Mouse (Mus musculus) neural tube, embryonic 12.5 days (tissue): ENCODE results near the gene Cox8b. TPM values are rescaled to one million over a fixed set of nuclear protein-coding genes. Genes with fewer than 3 reads are reported as not detected.

Experiments used
- ATAC-seq: fragments of 200-750 bp; cut with Nextera tagmentation; 2 replicates; pipeline ENCODE4 v1.8.0; 2017; ENCODE audit warnings: low read depth, mild to moderate bottlenecking, moderate TSS enrichment, moderate library complexity; ENCODE audit not compliant: low FRiP score
- H3K27ac ChIP-seq: fragments of 300-500 bp; sonication (generic); 2 replicates; pipeline ENCODE4 v1.5.1; 2016
- H3K27me3 ChIP-seq: fragments of 300-500 bp; sonication (generic); replicated peaks from 2 replicates; pipeline ENCODE4 v1.6.1; 2016; ENCODE audit warnings: mild to moderate bottlenecking
- H3K36me3 ChIP-seq: fragments of 300-500 bp; sonication (generic); 2 replicates; pipeline ENCODE4 v1.6.1; 2016; ENCODE audit warnings: mild to moderate bottlenecking
- H3K4me1 ChIP-seq: fragments of 300-500 bp; sonication (generic); 2 replicates; pipeline ENCODE4 v1.6.1; 2016
- H3K4me2 ChIP-seq: fragments of 300-500 bp; sonication (generic); replicated peaks from 2 replicates; pipeline ENCODE4 v1.6.1; 2016; ENCODE audit warnings: mild to moderate bottlenecking
- H3K4me3 ChIP-seq: fragments of 300-500 bp; sonication (generic); 2 replicates; pipeline ENCODE4 v1.5.1; 2016
- H3K9ac ChIP-seq: fragments of 300-500 bp; sonication (generic); 2 replicates; pipeline ENCODE4 v1.6.1; 2016; ENCODE audit warnings: mild to moderate bottlenecking
- H3K9me3 ChIP-seq: fragments of 300-500 bp; sonication (generic); 2 replicates; pipeline ENCODE4 v1.6.1; 2016; ENCODE audit warnings: mild to moderate bottlenecking
- WGBS: fragments of 180-500 bp; shearing (Covaris S2); methylation state at CpG from one replicate; pipeline ENCODE4 v1.1.7; 2016; 5-methylcytosine and 5-hydroxymethylcytosine counted together
- polyA plus RNA-seq: library from polyadenylated mRNA; unstranded; fragments of >200 nt; fragmentation: Nextera tagmentation; extraction: Ambion mirVana; gene quantifications from 2 replicates; pipeline ENCODE4 v1.2.1, GENCODE M21; 2016

Gene Cox8b
- polyA plus RNA-seq, 1 experiment from 2014 or later = 2.2 TPM

GRCm38 (mm10) chr7:140857550-140858505 lies 42.4 kb downstream of the Cox8b start, which contains the start of gene Bet1l:
Gene Bet1l, minus strand, starts transcription at chr7:140857577.
- H3K4me1 ChIP-seq = peaks cover 38% of the 10 kb centered on the region
- no peaks in the 10 kb centered on the region for H3K9me3 ChIP-seq
- peak within 1 kb of the TSS; percentile 69 for H3K27ac ChIP-seq
- peak within 1 kb of the TSS; percentile 97 for H3K4me2 ChIP-seq
- peak within 1 kb of the TSS; percentile 80 for H3K4me3 ChIP-seq
- 40% methylated on average over 40 of the region's 40 CpGs for WGBS
- ATAC-seq = peak; percentile 49
- peak within 1 kb of the TSS; percentile 94 for H3K9ac ChIP-seq
- peaks cover 60% of the 10 kb centered on the region for H3K36me3 ChIP-seq
- H3K27me3 ChIP-seq = no peaks in the 10 kb centered on the region

- peak; percentile 75 for ATAC-seq
- under 1% methylated on average over 50 of the region's 50 CpGs for WGBS
- Histone ChIP-seq H3K9ac (peak within 1 kb of the TSS; percentile 94), H3K9me3 (no peaks in the 10 kb centered on the region), H3K36me3 (peaks cover 60% of the 10 kb centered on the region), H3K27ac (peak within 1 kb of the TSS; percentile 69), H3K4me3 (peak within 1 kb of the TSS; percentile 80), H3K27me3 (no peaks in the 10 kb centered on the region), H3K4me2 (peak within 1 kb of the TSS; percentile 97), H3K4me1 (peaks cover 38% of the 10 kb centered on the region)
Measured at GRCm38 (mm10) chr7:140856785-140857549, 43.3 kb downstream of the Cox8b start, which contains the start of gene Ric8a. Gene Ric8a, plus strand, starts transcription at chr7:140856957.

- H3K9me3 ChIP-seq = no peaks in the 10 kb centered on the region
- peaks cover 58% of the 10 kb centered on the region for H3K36me3 ChIP-seq
- peak; percentile 84 for ATAC-seq
- H3K4me3 ChIP-seq = peak within 1 kb of the TSS; percentile 80
- peak within 1 kb of the TSS; percentile 69 for H3K27ac ChIP-seq
- H3K9ac ChIP-seq = peak within 1 kb of the TSS; percentile 94
- whole genome bisulfite sequencing = 1% methylated on average over 51 of the region's 51 CpGs
- peak within 1 kb of the TSS; percentile 97 for H3K4me2 ChIP-seq
- H3K27me3 ChIP-seq = no peaks in the 10 kb centered on the region
- H3K4me1 ChIP-seq = peaks cover 38% of the 10 kb centered on the region
Measured at GRCm38 (mm10) chr7:140855860-140856784, 44.1 kb downstream of the Cox8b start, which contains the start of gene Gm45785. Gene Gm45785, minus strand, starts transcription at chr7:140856331.

GRCm38 (mm10) chr7:140855181-140855580 lies 45.1 kb downstream of the Cox8b start:
- Histone ChIP-seq H3K27ac (no peak overlapping the region), H3K36me3 (peaks cover 50% of the 10 kb centered on the region), H3K27me3 (no peaks in the 10 kb centered on the region), H3K4me1 (peaks cover 37% of the 10 kb centered on the region), H3K4me2 (peak overlapping the region; percentile 97), H3K9me3 (no peaks in the 10 kb centered on the region), H3K9ac (peak overlapping the region; percentile 94), H3K4me3 (peak overlapping the region; percentile 80)
- 77% methylated on average over 9 of the region's 9 CpGs for WGBS
- no peak for ATAC-seq

GRCm38 (mm10) chr7:140854483-140854882 lies 45.8 kb downstream of the Cox8b start:
- ATAC-seq = no peak
- Histone ChIP-seq H3K27me3 (no peaks in the 10 kb centered on the region), H3K36me3 (peaks cover 43% of the 10 kb centered on the region), H3K27ac (no peak overlapping the region), H3K4me1 (peaks cover 30% of the 10 kb centered on the region), H3K9ac (no peak overlapping the region), H3K9me3 (no peaks in the 10 kb centered on the region), H3K4me2 (peak overlapping the region; percentile 97; the same call in 1 of the 2 replicates), H3K4me3 (no peak overlapping the region)
- WGBS = 93% methylated on average over 18 of the region's 18 CpGs

- H3K9me3 ChIP-seq = no peaks in the 10 kb centered on the region
- no peak overlapping the region for H3K4me2 ChIP-seq
- H3K4me3 ChIP-seq = no peak overlapping the region
- ATAC-seq = no peak
- H3K27ac ChIP-seq = no peak overlapping the region
- peaks cover 19% of the 10 kb centered on the region for H3K4me1 ChIP-seq
- no peaks in the 10 kb centered on the region for H3K27me3 ChIP-seq
- peaks cover 33% of the 10 kb centered on the region for H3K36me3 ChIP-seq
- 88% methylated on average over 9 of the region's 9 CpGs for WGBS
- H3K9ac ChIP-seq = no peak overlapping the region
Measured at GRCm38 (mm10) chr7:140853386-140853785, 46.9 kb downstream of the Cox8b start.

- 96% methylated on average over 4 of the region's 4 CpGs for WGBS
- peaks cover 33% of the 10 kb centered on the region for H3K36me3 ChIP-seq
- H3K4me3 ChIP-seq = no peak overlapping the region
- H3K4me1 ChIP-seq = peaks cover 11% of the 10 kb centered on the region
- H3K27ac ChIP-seq = no peak overlapping the region
- H3K27me3 ChIP-seq = no peaks in the 10 kb centered on the region
- H3K9me3 ChIP-seq = no peaks in the 10 kb centered on the region
- ATAC-seq = no peak
- no peak overlapping the region for H3K9ac ChIP-seq
- no peak overlapping the region for H3K4me2 ChIP-seq
Measured at GRCm38 (mm10) chr7:140851916-140852315, 48.3 kb downstream of the Cox8b start.

Other genes with a start within 250 kb of the Cox8b start
- not detected in 2 replicates for gene Olfr539, start 240.5 kb downstream of the Cox8b start, polyA plus RNA-seq
- not detected in 2 replicates for gene Olfr45, start 218.5 kb downstream of the Cox8b start, polyA plus RNA-seq
- gene Olfr541, start 203.2 kb downstream of the Cox8b start, polyA plus RNA-seq = not detected in 2 replicates
- gene Cyp2e1, start 136.7 kb downstream of the Cox8b start, polyA plus RNA-seq = not detected in 2 replicates
- gene Syce1, start 112.6 kb downstream of the Cox8b start, polyA plus RNA-seq = 0.23 and 0.30 TPM in 2 replicates
- 13.2 and 15.3 TPM in 2 replicates for gene Zfp941, start 78.3 kb downstream of the Cox8b start, polyA plus RNA-seq
- gene Urah, start 65.4 kb downstream of the Cox8b start, polyA plus RNA-seq = not detected in 2 replicates
- gene Scgb1c1, start 54.9 kb downstream of the Cox8b start, polyA plus RNA-seq = not detected in 2 replicates
- gene Odf3, start 52.6 kb downstream of the Cox8b start, polyA plus RNA-seq = not detected in 2 replicates
- gene Gm45785, start 44.1 kb downstream of the Cox8b start, polyA plus RNA-seq = not detected in 2 replicates
- gene Ric8a, start 43.5 kb downstream of the Cox8b start, polyA plus RNA-seq = 89.1 and 94.8 TPM in 2 replicates
- 30.3 and 34.2 TPM in 2 replicates for gene Bet1l, start 42.9 kb downstream of the Cox8b start, polyA plus RNA-seq
- 293 and 317 TPM in 2 replicates for gene Psmd13, start 18.5 kb downstream of the Cox8b start, polyA plus RNA-seq
- gene Sirt3, start 18.1 kb downstream of the Cox8b start, polyA plus RNA-seq = 32.4 and 33.1 TPM in 2 replicates
- 0.08 TPM in 1 of 2 replicates, not detected in the other for gene Nlrp6, start 20.5 kb upstream of the Cox8b start, polyA plus RNA-seq
- 11.2 and 12.2 TPM in 2 replicates for gene Pgghg, start 40.9 kb upstream of the Cox8b start, polyA plus RNA-seq
- 1.2 and 1.6 TPM in 2 replicates for gene Ifitm5, start 49.8 kb upstream of the Cox8b start, polyA plus RNA-seq
- 0.55 TPM in 1 of 2 replicates, not detected in the other for gene Gm45717, start 55.5 kb upstream of the Cox8b start, polyA plus RNA-seq
- 314 and 316 TPM in 2 replicates for gene Ifitm2, start 55.5 kb upstream of the Cox8b start, polyA plus RNA-seq
- 10.1 and 13.6 TPM in 2 replicates for gene Ifitm1, start 66.8 kb upstream of the Cox8b start, polyA plus RNA-seq
- 23.9 and 29.2 TPM in 2 replicates for gene Ifitm3, start 110.3 kb upstream of the Cox8b start, polyA plus RNA-seq
- gene Ifitm6, start 117.5 kb upstream of the Cox8b start, polyA plus RNA-seq = 0.42 and 0.54 TPM in 2 replicates
- not detected in 2 replicates for gene Gm17387, start 128.7 kb upstream of the Cox8b start, polyA plus RNA-seq
- 40.8 and 41.5 TPM in 2 replicates for gene B4galnt4, start 160.7 kb upstream of the Cox8b start, polyA plus RNA-seq
- 1.6 and 3.1 TPM in 2 replicates for gene Pkp3, start 177.8 kb upstream of the Cox8b start, polyA plus RNA-seq
- 1.6 and 2.3 TPM in 2 replicates for gene Sigirr, start 200.1 kb upstream of the Cox8b start, polyA plus RNA-seq
- 0.22 TPM in 1 of 2 replicates, not detected in the other for gene Ano9, start 217.4 kb upstream of the Cox8b start, polyA plus RNA-seq
- gene Ptdss2, start 221.9 kb upstream of the Cox8b start, polyA plus RNA-seq = 74.7 and 79.8 TPM in 2 replicates